Mouse (Mus musculus) liver, postnatal 0 days (tissue): Measurements from ENCODE around the gene Pfkp.

Experiments
- CTCF ChIP-seq: sonication (generic); IDR thresholded peaks from 2 replicates; pipeline ENCODE4 v1.5.1; 2016; ENCODE audit warnings: antibody characterized with exemption, low read depth
- EP300 ChIP-seq: IDR thresholded peaks from 2 replicates; pipeline ENCODE4 v1.6.1; 2016; ENCODE audit warnings: antibody characterized with exemption, low read depth, mild to moderate bottlenecking

- TF ChIP-seq CTCF (no peak), EP300 (no peak)
Observed at GRCm38 (mm10) chr13:6628998-6629764, 19.4 kb downstream of the Pfkp start.
